Mouse (Mus musculus) lung, embryonic 16.5 days (tissue): ENCODE measurements at regions not wholly inside any gene's neighbourhood (a gene's known extent, or its start where the extent isn't known, plus 50 kb on each side); places are given as distances from the start of the nearest gene placed in this dataset.

Experiments used
- ATAC-seq: fragments of 200-750 bp; cut with Nextera tagmentation; 2 replicates; pipeline ENCODE4 v1.8.0; 2017; ENCODE audit warnings: low read depth, mild to moderate bottlenecking, moderate library complexity
- H3K27ac ChIP-seq: fragments of 300-500 bp; sonication (generic); 2 replicates; pipeline ENCODE4 v1.5.1; 2014; ENCODE audit warnings: mild to moderate bottlenecking, control low read depth, low read length
- H3K27me3 ChIP-seq: fragments of 300-500 bp; sonication (generic); 2 replicates; pipeline ENCODE4 v1.6.1; 2014; ENCODE audit warnings: low read depth, low read length, mixed read lengths; ENCODE audit not compliant: control insufficient read depth, insufficient read depth
- H3K36me3 ChIP-seq: fragments of 300-500 bp; sonication (generic); 2 replicates; pipeline ENCODE4 v1.6.1; 2014; ENCODE audit warnings: low read length; ENCODE audit not compliant: control insufficient read depth, insufficient read depth
- H3K4me1 ChIP-seq: fragments of 300-500 bp; sonication (generic); replicated peaks from 2 replicates; pipeline ENCODE4 v1.6.1; 2014; ENCODE audit warnings: low read length, mixed read lengths; ENCODE audit not compliant: control insufficient read depth, insufficient read depth
- H3K4me2 ChIP-seq: fragments of 300-500 bp; sonication (generic); 2 replicates; pipeline ENCODE4 v1.6.1; 2014; ENCODE audit warnings: low read depth, low read length, control low read depth
- H3K4me3 ChIP-seq: fragments of 300-500 bp; sonication (generic); 2 replicates; pipeline ENCODE4 v1.5.1; 2014; ENCODE audit warnings: mild to moderate bottlenecking, low read length, control low read depth
- H3K9ac ChIP-seq: fragments of 300-500 bp; sonication (generic); 2 replicates; pipeline ENCODE4 v1.6.1; 2014; ENCODE audit warnings: low read length, control low read depth
- H3K9me3 ChIP-seq: fragments of 300-500 bp; sonication (generic); 2 replicates; pipeline ENCODE4 v1.6.1; 2016; ENCODE audit warnings: low read length; ENCODE audit not compliant: control insufficient read depth
- WGBS: fragments of 180-500 bp; shearing (Covaris S2); extraction: QIAGEN DNeasy Blood & Tissue Kit; methylation state at CpG from one replicate; pipeline ENCODE4 v1.1.7; 2014; 5-methylcytosine and 5-hydroxymethylcytosine counted together

- Histone ChIP-seq H3K36me3 (no peaks in the 10 kb centered on the region), H3K27me3 (peaks cover 2% of the 10 kb centered on the region; the same call in 1 of the 2 replicates), H3K4me2 (no peak overlapping the region), H3K4me1 (no peaks in the 10 kb centered on the region), H3K4me3 (no peak overlapping the region), H3K9ac (no peak overlapping the region), H3K9me3 (no peaks in the 10 kb centered on the region), H3K27ac (no peak overlapping the region)
- ATAC-seq = no peak
- WGBS = 58% methylated on average over 7 of the region's 7 CpGs
Measured at GRCm38 (mm10) chr9:43427007-43427406, 116.4 kb downstream of the Trim29 start.

GRCm38 (mm10) chr9:43433953-43434352 lies 123.3 kb downstream of the Trim29 start:
- Histone ChIP-seq H3K4me1 (no peaks in the 10 kb centered on the region), H3K27me3 (no peaks in the 10 kb centered on the region), H3K4me3 (no peak overlapping the region), H3K9ac (no peak overlapping the region), H3K36me3 (no peaks in the 10 kb centered on the region), H3K9me3 (no peaks in the 10 kb centered on the region), H3K4me2 (no peak overlapping the region), H3K27ac (no peak overlapping the region)
- ATAC-seq = no peak
- 67% methylated on average over 3 of the region's 3 CpGs for WGBS

- ATAC-seq = no peak
- Histone ChIP-seq H3K27me3 (no peaks in the 10 kb centered on the region), H3K9ac (no peak overlapping the region), H3K36me3 (no peaks in the 10 kb centered on the region), H3K4me2 (no peak overlapping the region), H3K4me1 (no peaks in the 10 kb centered on the region), H3K9me3 (no peaks in the 10 kb centered on the region), H3K4me3 (no peak overlapping the region), H3K27ac (no peak overlapping the region)
- 78% methylated on average over 11 of the region's 11 CpGs for WGBS
Measured at GRCm38 (mm10) chr9:43438476-43438875, 127.8 kb downstream of the Trim29 start.

- Histone ChIP-seq H3K27me3 (no peaks in the 10 kb centered on the region), H3K27ac (no peak overlapping the region), H3K4me3 (no peak overlapping the region), H3K36me3 (no peaks in the 10 kb centered on the region), H3K4me2 (no peak overlapping the region), H3K4me1 (no peaks in the 10 kb centered on the region), H3K9ac (no peak overlapping the region), H3K9me3 (no peaks in the 10 kb centered on the region)
- 51% methylated on average over 5 of the region's 5 CpGs for WGBS
- ATAC-seq = no peak
Measured at GRCm38 (mm10) chr9:43440959-43441510, 130.4 kb downstream of the Trim29 start.

GRCm38 (mm10) chr9:43445491-43445890 lies 134.8 kb downstream of the Trim29 start:
- ATAC-seq = no peak
- no peaks in the 10 kb centered on the region for H3K9me3 ChIP-seq
- no peak overlapping the region for H3K4me3 ChIP-seq
- no peaks in the 10 kb centered on the region for H3K27me3 ChIP-seq
- no peak overlapping the region for H3K4me2 ChIP-seq
- H3K4me1 ChIP-seq = no peaks in the 10 kb centered on the region
- 87% methylated on average over 1 of the region's 1 CpGs for WGBS
- no peak overlapping the region for H3K27ac ChIP-seq
- H3K36me3 ChIP-seq = no peaks in the 10 kb centered on the region
- H3K9ac ChIP-seq = no peak overlapping the region

- no peaks in the 10 kb centered on the region for H3K9me3 ChIP-seq
- 51% methylated on average over 7 of the region's 7 CpGs for WGBS
- no peak for ATAC-seq
Measured at GRCm38 (mm10) chr9:43447372-43447771, 136.7 kb downstream of the Trim29 start.

DNA sequence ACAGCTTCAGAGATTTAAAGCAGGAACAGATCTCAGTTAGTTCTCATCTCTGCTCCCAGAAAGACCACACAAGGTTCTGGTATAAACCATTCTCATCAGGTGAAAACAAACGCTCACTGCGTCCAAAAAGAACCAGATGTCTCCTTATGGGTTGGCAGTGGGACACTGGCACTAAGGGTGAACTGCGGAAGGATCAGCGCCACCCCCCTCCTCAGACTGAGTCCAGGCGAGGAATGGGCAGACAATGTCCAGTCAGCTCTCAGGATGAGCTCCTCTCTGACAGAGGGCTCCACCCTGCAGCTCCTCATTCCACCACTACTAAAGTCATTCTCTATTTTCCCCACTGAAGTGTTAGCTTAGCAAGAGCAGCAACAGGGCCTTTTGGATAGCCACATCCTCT lies 138.3 kb downstream of the Trim29 start:
- no peak for ATAC-seq
- H3K9me3 ChIP-seq = no peaks in the 10 kb centered on the region
- WGBS = 79% methylated on average over 5 of the region's 5 CpGs
- no peak overlapping the region for H3K27ac ChIP-seq
- H3K36me3 ChIP-seq = no peaks in the 10 kb centered on the region
- no peak overlapping the region for H3K9ac ChIP-seq
- H3K4me2 ChIP-seq = no peak overlapping the region
- no peak overlapping the region for H3K4me3 ChIP-seq
- H3K27me3 ChIP-seq = peaks cover 9% of the 10 kb centered on the region
- no peaks in the 10 kb centered on the region for H3K4me1 ChIP-seq

More at GRCm38 (mm10) chr9:43447372-43447771, 136.7 kb downstream of the Trim29 start:
- Histone ChIP-seq H3K27ac (no peak overlapping the region), H3K27me3 (no peaks in the 10 kb centered on the region; the same call in 1 of the 2 replicates), H3K9ac (no peak overlapping the region), H3K4me2 (no peak overlapping the region), H3K4me3 (no peak overlapping the region), H3K4me1 (no peaks in the 10 kb centered on the region), H3K36me3 (no peaks in the 10 kb centered on the region)

- no peaks in the 10 kb centered on the region for H3K4me1 ChIP-seq
- H3K4me2 ChIP-seq = no peak overlapping the region
- H3K9ac ChIP-seq = no peak overlapping the region
- peaks cover 23% of the 10 kb centered on the region for H3K27me3 ChIP-seq
- H3K4me3 ChIP-seq = no peak overlapping the region
- ATAC-seq = no peak
- H3K9me3 ChIP-seq = no peaks in the 10 kb centered on the region
- H3K27ac ChIP-seq = no peak overlapping the region
- 3% methylated on average over 14 of the region's 14 CpGs for WGBS
- H3K36me3 ChIP-seq = no peaks in the 10 kb centered on the region
Measured at GRCm38 (mm10) chr9:43453953-43454582, 143.4 kb downstream of the Trim29 start.

DNA sequence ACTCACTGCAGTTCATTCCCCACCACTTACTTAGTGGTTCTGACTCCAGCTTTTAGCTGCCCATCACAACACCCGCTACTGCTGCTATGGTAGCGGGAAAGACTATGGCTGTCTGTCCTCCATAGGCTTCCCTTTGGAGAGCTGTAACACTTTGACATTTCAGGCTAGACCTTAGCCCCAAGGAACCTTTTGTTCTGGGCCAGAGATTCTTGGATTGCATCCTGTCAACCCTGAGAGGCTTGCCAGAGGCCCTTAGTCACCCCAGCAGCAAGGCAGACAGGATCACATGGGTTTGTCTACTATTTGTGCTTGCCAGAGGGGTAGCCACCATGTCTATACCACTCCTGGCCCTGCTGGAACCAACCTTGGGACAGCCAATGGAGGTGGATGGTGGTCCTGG lies 147.1 kb downstream of the Trim29 start:
- Histone ChIP-seq H3K36me3 (no peaks in the 10 kb centered on the region), H3K4me1 (no peaks in the 10 kb centered on the region), H3K4me3 (no peak overlapping the region), H3K27ac (no peak overlapping the region), H3K4me2 (no peak overlapping the region), H3K9me3 (no peaks in the 10 kb centered on the region), H3K27me3 (peaks cover 22% of the 10 kb centered on the region), H3K9ac (no peak overlapping the region)
- no peak for ATAC-seq
- WGBS = 86% methylated on average over 2 of the region's 2 CpGs
